Mouse (Mus musculus) neural tube, embryonic 13.5 days (tissue): Measurements from ENCODE around the gene Ogdhl. TPM values are rescaled to one million over a fixed set of nuclear protein-coding genes. Genes with fewer than 3 reads are reported as not detected.

ENCODE experiments used
- ATAC-seq: fragments of 200-750 bp; cut with Nextera tagmentation; 2 replicates; pipeline ENCODE4 v1.8.0; 2017; ENCODE audit warnings: low read depth, mild to moderate bottlenecking, moderate TSS enrichment, moderate library complexity
- H3K27ac ChIP-seq: fragments of 300-500 bp; sonication (generic); replicated peaks from 2 replicates; pipeline ENCODE4 v1.5.1; 2015; ENCODE audit warnings: moderate library complexity, mild to moderate bottlenecking, inconsistent platforms
- H3K27me3 ChIP-seq: fragments of 300-500 bp; sonication (generic); 2 replicates; pipeline ENCODE4 v1.6.1; 2015; ENCODE audit warnings: mild to moderate bottlenecking, inconsistent platforms
- H3K36me3 ChIP-seq: fragments of 300-500 bp; sonication (generic); 2 replicates; pipeline ENCODE4 v1.6.1; 2015; ENCODE audit warnings: mild to moderate bottlenecking, inconsistent platforms
- H3K4me1 ChIP-seq: fragments of 300-500 bp; sonication (generic); replicated peaks from 2 replicates; pipeline ENCODE4 v1.6.1; 2015; ENCODE audit warnings: inconsistent platforms
- H3K4me2 ChIP-seq: fragments of 300-500 bp; sonication (generic); 2 replicates; pipeline ENCODE4 v1.6.1; 2015; ENCODE audit warnings: inconsistent platforms, mild to moderate bottlenecking, moderate library complexity
- H3K4me3 ChIP-seq: fragments of 300-500 bp; sonication (generic); 2 replicates; pipeline ENCODE4 v1.5.1; 2015; ENCODE audit warnings: mild to moderate bottlenecking, inconsistent platforms
- H3K9ac ChIP-seq: fragments of 300-500 bp; sonication (generic); 2 replicates; pipeline ENCODE4 v1.6.1; 2015; ENCODE audit warnings: moderate library complexity, mild to moderate bottlenecking, inconsistent platforms
- H3K9me3 ChIP-seq: fragments of 300-500 bp; sonication (generic); 2 replicates; pipeline ENCODE4 v1.6.1; 2016; ENCODE audit warnings: inconsistent platforms
- WGBS: fragments of 180-500 bp; shearing (Covaris S2); methylation state at CpG from one replicate; pipeline ENCODE4 v1.1.7; 2015; 5-methylcytosine and 5-hydroxymethylcytosine counted together
- polyA plus RNA-seq: library from polyadenylated mRNA; unstranded; fragments of >200 nt; fragmentation: Nextera tagmentation; extraction: Ambion mirVana; gene quantifications from 2 replicates; pipeline ENCODE4 v1.2.1, GENCODE M21; 2015

The Ogdhl gene
- polyA plus RNA-seq, 1 experiment from 2014 or later: 20.6 TPM

DNA sequence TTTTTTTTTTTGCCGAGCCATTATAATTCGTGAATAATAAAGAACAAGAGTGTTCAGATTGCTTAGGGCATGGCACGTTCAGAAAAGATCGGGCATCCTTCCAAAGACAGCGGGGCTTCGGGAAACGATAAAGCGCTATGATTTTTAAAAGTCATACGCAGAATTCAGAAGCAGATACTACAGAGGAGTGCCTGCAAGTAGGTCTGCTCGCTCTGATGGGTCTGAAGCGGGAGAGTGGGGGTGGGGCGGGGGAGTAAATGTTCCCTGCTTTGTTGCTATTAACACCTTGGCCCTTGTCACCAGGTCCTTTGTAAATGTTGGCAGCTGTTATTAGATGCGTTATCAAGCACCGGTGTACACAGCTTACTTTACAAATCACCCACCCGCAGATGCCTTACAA is 59.8 kb downstream of the Ogdhl start:
- Histone ChIP-seq H3K9ac (no peak overlapping the region), H3K36me3 (no peaks in the 10 kb centered on the region), H3K9me3 (no peaks in the 10 kb centered on the region), H3K4me3 (no peak overlapping the region), H3K4me2 (peak overlapping the region; percentile 5; the same call in 1 of the 2 replicates), H3K27ac (no peak overlapping the region), H3K4me1 (peaks cover 25% of the 10 kb centered on the region), H3K27me3 (peaks cover 37% of the 10 kb centered on the region)
- ATAC-seq: no peak
- 40% methylated on average over 15 of the region's 15 CpGs for WGBS

DNA sequence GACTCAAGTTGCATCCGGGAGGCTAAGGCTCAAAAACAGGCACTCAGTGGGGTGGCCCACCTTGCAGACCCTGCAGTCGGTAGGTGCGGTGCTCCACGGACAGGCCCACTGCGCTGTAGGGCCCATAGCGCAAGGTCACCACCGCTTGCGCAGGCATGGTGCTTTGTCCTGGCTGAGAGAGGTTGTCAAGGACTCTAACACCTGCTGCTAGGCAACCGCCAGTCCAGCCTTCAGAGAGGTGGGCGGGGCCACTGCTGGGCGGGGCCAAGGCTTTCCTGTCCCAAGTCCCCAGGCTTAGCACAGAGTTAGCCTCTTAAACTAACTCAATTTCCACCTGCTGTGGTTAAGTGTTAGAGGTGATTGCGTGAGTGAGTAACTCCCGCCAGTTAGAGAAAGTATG is 66.4 kb downstream of the Ogdhl start, which contains the start of gene 1700024G13Rik:
Gene 1700024G13Rik (minus strand): TSS at position 196 of the 400 bp plus-strand sequence.
- H3K27me3 ChIP-seq: peaks cover 31% of the 10 kb centered on the region
- ATAC-seq: no peak; the same call in 1 of the 2 replicates
- no peaks in the 10 kb centered on the region for H3K9me3 ChIP-seq
- H3K36me3 ChIP-seq: no peaks in the 10 kb centered on the region
- H3K4me3 ChIP-seq: no peak within 1 kb of the TSS
- peaks cover 4% of the 10 kb centered on the region; the same call in 1 of the 2 replicates for H3K4me1 ChIP-seq
- H3K4me2 ChIP-seq: peak within 1 kb of the TSS; percentile 21; the same call in 1 of the 2 replicates
- WGBS: under 1% methylated on average over 13 of the region's 13 CpGs
- no peak within 1 kb of the TSS for H3K9ac ChIP-seq
- H3K27ac ChIP-seq: no peak within 1 kb of the TSS

Other genes starting within 250 kb of the Ogdhl start
- 21.8 and 22.4 TPM in 2 replicates for gene Oxnad1, start 236.6 kb upstream of the Ogdhl start, polyA plus RNA-seq
- 78.9 and 88.2 TPM in 2 replicates for gene Dph3, start 236.3 kb upstream of the Ogdhl start, polyA plus RNA-seq
- gene Msmb, start 180.0 kb upstream of the Ogdhl start, polyA plus RNA-seq: not detected in 2 replicates
- gene Ncoa4, start 162.2 kb upstream of the Ogdhl start, polyA plus RNA-seq: 96.5 and 97.5 TPM in 2 replicates
- gene Timm23, start 120.1 kb upstream of the Ogdhl start, polyA plus RNA-seq: 214 and 235 TPM in 2 replicates
- gene Parg, start 120.1 kb upstream of the Ogdhl start, polyA plus RNA-seq: 33.2 and 44.3 TPM in 2 replicates
- 0.24 TPM in 1 of 2 replicates, not detected in the other for gene 1700024G13Rik, start 66.4 kb downstream of the Ogdhl start, polyA plus RNA-seq
- 30.1 and 33.6 TPM in 2 replicates for gene Slc18a3, start 142.8 kb downstream of the Ogdhl start, polyA plus RNA-seq
- 4.0 and 5.0 TPM in 2 replicates for gene Chat, start 144.0 kb downstream of the Ogdhl start, polyA plus RNA-seq
- 25.3 and 26.7 TPM in 2 replicates for gene Ercc6, start 191.5 kb downstream of the Ogdhl start, polyA plus RNA-seq